8 mouse cellular contexts compared by ENCODE assay signal in the genomic region with DNA sequence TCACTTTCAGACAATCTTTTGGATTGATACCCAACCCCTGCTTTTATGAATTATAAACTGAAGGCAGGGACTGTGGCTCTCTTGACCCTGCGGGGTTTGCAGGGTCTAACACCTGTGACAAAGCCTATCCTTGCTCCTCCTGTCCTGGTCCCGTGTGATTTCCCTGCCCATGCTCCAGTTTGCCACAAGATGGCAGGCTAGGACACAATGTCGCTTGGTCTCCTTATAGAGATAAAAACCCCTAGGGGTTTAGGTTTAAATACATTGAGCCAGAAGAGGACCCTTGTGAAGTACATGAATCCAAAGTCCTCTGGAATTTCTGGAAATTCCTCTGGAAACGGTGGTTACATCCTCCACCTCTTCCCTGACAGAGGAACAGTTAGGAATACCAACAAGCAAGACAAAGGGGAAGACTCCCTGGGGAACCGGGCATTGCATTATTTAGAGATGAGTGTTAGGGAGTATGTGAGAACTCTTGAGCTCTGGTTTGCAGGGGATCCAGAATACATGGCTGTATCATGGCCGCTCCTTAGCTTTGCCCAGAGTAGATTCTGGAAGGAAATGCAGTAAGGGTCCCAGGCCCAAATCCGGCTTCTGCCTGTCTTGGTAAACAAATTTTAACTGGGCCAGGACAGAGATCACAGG. TPM values are rescaled to one million over a fixed set of nuclear protein-coding genes. Genes with fewer than 3 reads are reported as not detected.
DNase-seq lines count a peak whose midpoint lies in the region; ATAC-seq and TF ChIP-seq lines count a peak whose summit lies in the region.

No protein-coding gene starts in this region.

- TF ChIP-seq CTCF in MEL (IDR thresholded peaks at IDR 0.05 in 2 of 3, conservative IDR thresholded peaks at IDR 0.05 in 1 of 3; ENCODE audit: control insufficient read depth in 1 of 3, insufficient read depth in 1 of 3, low read depth in 2 of 3, low read length in 3 of 3, poor library complexity in 1 of 3, severe bottlenecking in 1 of 3): peak; percentile 60 to 71 (median 69)

- TF ChIP-seq RAD21 in MEL (IDR thresholded peaks at IDR 0.05; ENCODE audit: low read depth, low read length): peak; percentile 59

- no peaks in the 10 kb centered on the region for H3K4me1 ChIP-seq in MEL (ENCODE audit: control insufficient read depth in 1 of 2, insufficient read depth in 2 of 2, low read length in 2 of 2)
- peaks cover 13% of the 10 kb centered on the region for H3K4me1 ChIP-seq in midbrain, embryonic 12.5 days

- 33% methylated on average over 7 of the region's 7 CpGs for WGBS in midbrain, embryonic 12.5 days

- no peak overlapping the region for H3K9ac ChIP-seq in MEL (ENCODE audit: control insufficient read depth, low read depth, low read length, poor library complexity, severe bottlenecking)
- no peak overlapping the region for H3K9ac ChIP-seq in midbrain, embryonic 12.5 days (replicated peaks)

- no peaks in the 10 kb centered on the region for H3K79me2 ChIP-seq in MEL (ENCODE audit: control insufficient read depth, insufficient read depth, low read length, poor library complexity)

- no peak overlapping the region for H3K4me2 ChIP-seq in midbrain, embryonic 12.5 days (replicated peaks)

- no peak overlapping the region for H3K4me3 ChIP-seq in MEL (ENCODE audit: control insufficient read depth in 1 of 2, insufficient read depth in 1 of 2, low read depth in 2 of 2, low read length in 2 of 2)
- H3K4me3 ChIP-seq in midbrain, embryonic 12.5 days: no peak overlapping the region

- no peaks in the 10 kb centered on the region for H3K36me3 ChIP-seq in MEL (ENCODE audit: control insufficient read depth in 1 of 2, insufficient read depth in 2 of 2, low read length in 2 of 2)
- H3K36me3 ChIP-seq in midbrain, embryonic 12.5 days: no peaks in the 10 kb centered on the region

- TF ChIP-seq EP300 in MEL (IDR thresholded peaks at IDR 0.05; ENCODE audit: low read depth in 1 of 2, low read length in 2 of 2): no peak

- no peaks in the 10 kb centered on the region for H3K27me3 ChIP-seq in MEL (ENCODE audit: control insufficient read depth in 1 of 2, insufficient read depth in 2 of 2, low read length in 2 of 2)
- no peaks in the 10 kb centered on the region for H3K27me3 ChIP-seq in midbrain, embryonic 12.5 days

- ATAC-seq in common myeloid progenitor, adult 5-6 weeks (replicated peaks; ENCODE audit: low read depth, poor library complexity, severe bottlenecking): peak; percentile 92
- peak; percentile 56 to 65 for ATAC-seq in hematopoietic stem cell, adult 5-6 weeks (replicated peaks in 1 of 2; ENCODE audit: insufficient read depth in 1 of 2, low FRiP score in 2 of 2, low TSS enrichment in 1 of 2, low read depth in 1 of 2, poor library complexity in 2 of 2, severe bottlenecking in 2 of 2)
- peak; percentile 64 for ATAC-seq in midbrain, embryonic 12.5 days (ENCODE audit: low FRiP score, low read depth)

- peak; percentile 67 for DNase-seq in adrenal gland, postnatal 10 days
- no peak for DNase-seq in adrenal gland, adult 8-10 months
- DNase-seq in MEL (ENCODE audit: low read depth, low spot score): peak; percentile 60
- peak; percentile 71 to 81 for DNase-seq in layer of hippocampus, postnatal 14 days (ENCODE audit: low spot score in 2 of 2)
- peak; percentile 33 for DNase-seq in thymus, postnatal 0 days (ENCODE audit: low spot score)

- no peak overlapping the region for H3K27ac ChIP-seq in MEL (ENCODE audit: control insufficient read depth, low read depth, low read length)
- H3K27ac ChIP-seq in midbrain, embryonic 12.5 days (replicated peaks): 0 out of 2 replicates have a peak overlapping the region, but pooled peaks have one; percentile 30

- TF ChIP-seq POLR2A in MEL (IDR thresholded peaks at IDR 0.05; ENCODE audit: control insufficient read depth in 1 of 2, insufficient read depth in 1 of 2, low read depth in 1 of 2, low read length in 2 of 2, poor library complexity in 1 of 2): no peak

- H3K9me3 ChIP-seq in MEL (replicated peaks; ENCODE audit: insufficient read depth, low read length): no peaks in the 10 kb centered on the region
- no peaks in the 10 kb centered on the region for H3K9me3 ChIP-seq in midbrain, embryonic 12.5 days

TF ChIP-seq in MEL, 35 proteins besides CTCF, POLR2A, EP300 and RAD21:
- no peak for TF ChIP-seq TBP (IDR thresholded peaks at IDR 0.05; ENCODE audit: low read depth, low read length)
- no peak for TF ChIP-seq MAZ (IDR thresholded peaks at IDR 0.05; ENCODE audit: low read depth, low read length)
- no peak for TF ChIP-seq MYC (IDR thresholded peaks at IDR 0.05; ENCODE audit: low read depth, low read length)
- TF ChIP-seq KAT2A (conservative IDR thresholded peaks at IDR 0.05; ENCODE audit: low read depth, low read length): no peak
- no peak for TF ChIP-seq HCFC1 (IDR thresholded peaks at IDR 0.05; ENCODE audit: low read depth, low read length)
- peak; percentile 69 for TF ChIP-seq SMC3 (IDR thresholded peaks at IDR 0.05; ENCODE audit: low read depth, low read length)
- peak; percentile 9; the same call in 1 of the 2 replicates for TF ChIP-seq GATA1 (IDR thresholded peaks at IDR 0.05; ENCODE audit: low read depth, low read length)
- TF ChIP-seq ELF1 (IDR thresholded peaks at IDR 0.05; ENCODE audit: low read depth, low read length): no peak
- no peak for TF ChIP-seq UBTF (IDR thresholded peaks at IDR 0.05; ENCODE audit: borderline replicate concordance, insufficient read depth, low read depth, low read length)
- TF ChIP-seq E2F4 (IDR thresholded peaks at IDR 0.05; ENCODE audit: borderline replicate concordance, low read depth, low read length): no peak
- no peak for TF ChIP-seq MEF2A (IDR thresholded peaks at IDR 0.05; ENCODE audit: extremely low read depth, insufficient replicate concordance, low read depth, low read length, poor library complexity, severe bottlenecking)
- TF ChIP-seq POLR2AphosphoS2 (IDR thresholded peaks at IDR 0.05; ENCODE audit: low read length): no peak
- TF ChIP-seq TCF12 (IDR thresholded peaks at IDR 0.05; ENCODE audit: low read depth, low read length): no peak
- TF ChIP-seq ZKSCAN1 (IDR thresholded peaks at IDR 0.05; ENCODE audit: low read depth, low read length): no peak
- TF ChIP-seq SIN3A (IDR thresholded peaks at IDR 0.05; ENCODE audit: low read length): no peak
- TF ChIP-seq MXI1 (IDR thresholded peaks at IDR 0.05; ENCODE audit: low read depth, low read length): no peak
- TF ChIP-seq ZMIZ1 (IDR thresholded peaks at IDR 0.05; ENCODE audit: low read depth, low read length): no peak
- no peak for TF ChIP-seq GABPA (IDR thresholded peaks at IDR 0.05; ENCODE audit: low read depth, low read length)
- no peak for TF ChIP-seq USF2 (IDR thresholded peaks at IDR 0.05; ENCODE audit: borderline replicate concordance in 1 of 2, insufficient read depth in 1 of 2, low read depth in 1 of 2, low read length in 2 of 2)
- TF ChIP-seq CHD2 (IDR thresholded peaks at IDR 0.05; ENCODE audit: low read length): no peak
- TF ChIP-seq ZNF384 (IDR thresholded peaks at IDR 0.05; ENCODE audit: low read depth, low read length): no peak
- TF ChIP-seq ZC3H11A (IDR thresholded peaks at IDR 0.05; ENCODE audit: low read depth, low read length): peak; percentile 25; the same call in 1 of the 2 replicates
- TF ChIP-seq ETS1 (IDR thresholded peaks at IDR 0.05; ENCODE audit: low read depth, low read length): no peak
- no peak for TF ChIP-seq MAFK (IDR thresholded peaks at IDR 0.05; ENCODE audit: borderline replicate concordance, low read depth, low read length)

RNA-seq across cellular contexts. Expression of a gene that starts 28.6 kb away (rescaled TPM):
- total RNA-seq in adrenal gland, postnatal 10 days (2021): 10 to 100 TPM in 1 of 2 experiments, 1 to 10 TPM in 1; 3.6 to 14.0 TPM
- total RNA-seq in adrenal gland, adult 8-10 months (2022): under 1 TPM in 3 of 4 experiments, not detected in 1; 0.12 to 0.54 (median 0.15) TPM
- not detected in 2 replicates for total RNA-seq in MEL (2012; rRNA removed)
- polyA plus RNA-seq in MEL (2012; ENCODE audit: insufficient read depth in 1 of 2, insufficient read length in 2 of 2, low read depth in 1 of 2, low replicate concordance in 2 of 2, missing spikeins in 1 of 2): not detected
- not detected in 2 replicates for total RNA-seq in common myeloid progenitor, adult 5-6 weeks (2017)
- not detected in 2 replicates for total RNA-seq in hematopoietic stem cell, adult 5-6 weeks (2017)
- total RNA-seq in layer of hippocampus, postnatal 14 days (2021): 1 to 10 TPM; 2.2 to 3.1 TPM
- polyA plus RNA-seq in midbrain, embryonic 12.5 days (2016; fragmentation: Nextera tagmentation; extraction: Ambion mirVana): 2.4 and 3.3 TPM in 2 replicates
- 0.25 and 0.37 TPM in 2 replicates for polyA plus RNA-seq in thymus, postnatal 0 days (2015; fragmentation: Nextera tagmentation; extraction: Ambion mirVana)
